Mouse (Mus musculus): ENCODE results near the gene Rprml. TPM values are rescaled to one million over a fixed set of nuclear protein-coding genes. Genes with fewer than 3 reads are reported as not detected.

The Rprml gene
- not detected for polyA plus RNA-seq (2017; shearing (Covaris generic))

DNA sequence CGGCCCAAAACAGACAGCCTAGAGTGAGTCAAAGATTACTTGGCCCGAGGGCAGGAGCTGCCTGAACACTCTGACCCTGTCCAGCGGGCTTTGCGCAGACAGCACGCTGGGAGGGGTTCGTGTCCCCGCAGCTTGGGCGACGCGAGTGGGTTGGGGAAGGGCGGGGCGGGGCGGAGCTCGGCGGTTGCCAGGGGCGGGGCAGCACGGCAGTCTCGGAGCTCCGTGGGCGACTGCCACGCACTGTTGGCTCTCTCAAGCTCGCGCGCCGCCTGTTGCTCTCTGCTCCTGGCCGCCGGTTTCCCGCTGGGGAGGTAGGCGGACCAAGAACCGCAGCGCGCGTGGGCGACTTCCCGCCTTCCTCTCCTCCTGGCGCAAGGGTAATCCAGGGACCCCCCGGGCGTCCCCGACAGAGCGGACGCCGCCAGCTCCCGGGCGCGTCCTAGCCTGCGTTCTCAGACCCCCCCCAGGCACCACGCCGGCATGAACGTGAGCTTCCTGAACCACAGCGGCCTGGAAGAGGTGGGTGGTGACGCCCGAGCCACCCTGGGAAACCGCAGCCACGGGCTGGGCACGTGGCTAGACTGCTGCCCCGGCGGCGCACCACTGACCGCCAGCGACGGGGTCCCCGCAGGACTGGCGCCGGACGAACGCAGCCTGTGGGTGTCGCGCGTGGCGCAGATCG lies at the start of gene Rprml:
Rprml (plus strand) TSS at position 270 of the 682 bp plus-strand sequence.

DNA sequence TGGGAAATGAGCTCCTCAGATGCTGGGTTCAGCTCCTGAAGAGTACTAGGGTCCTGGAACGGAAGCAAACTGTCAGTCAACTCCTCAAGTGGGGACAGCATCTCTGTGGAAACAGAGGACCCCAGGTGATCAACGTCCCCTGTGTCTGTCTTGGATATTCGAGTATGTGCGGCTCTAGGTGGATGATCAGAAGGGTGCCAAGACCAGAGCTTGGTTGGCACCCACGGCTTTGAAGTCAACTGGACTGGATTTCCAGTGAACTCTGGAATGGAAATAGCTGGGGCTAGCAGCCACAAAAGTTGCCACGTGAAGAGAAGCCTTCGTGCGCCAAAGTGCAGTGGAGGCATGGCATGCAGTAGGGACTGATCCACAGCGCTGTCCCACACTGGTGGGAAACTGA lies 28.3 kb upstream of the Rprml start, which contains the start of gene Gm884:
Gm884 (minus strand) TSS at position 101 of the 400 bp plus-strand sequence.

DNA sequence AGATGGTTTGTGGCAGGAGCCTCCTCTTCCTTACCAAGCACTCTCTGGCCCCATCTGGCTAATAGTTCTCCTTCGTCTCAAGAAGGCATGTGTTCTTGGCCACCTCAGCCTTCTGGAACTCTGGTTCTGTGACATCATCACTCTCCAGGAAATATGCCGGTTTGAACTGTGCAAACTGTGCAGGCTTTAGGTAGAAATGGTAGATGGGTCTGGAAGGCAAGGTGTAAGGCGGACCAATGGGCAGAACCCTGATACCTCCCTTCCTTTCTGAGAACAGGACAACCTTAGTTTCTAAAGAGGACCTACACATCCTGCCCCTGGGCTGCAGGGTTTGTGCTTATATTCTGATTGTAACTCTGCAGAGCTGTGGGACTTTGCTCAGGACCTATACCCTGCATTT lies 10.6 kb upstream of the Rprml start, which contains the start of gene Lyzl6:
Lyzl6 (minus strand) TSS at position 101 of the 400 bp plus-strand sequence.

DNA sequence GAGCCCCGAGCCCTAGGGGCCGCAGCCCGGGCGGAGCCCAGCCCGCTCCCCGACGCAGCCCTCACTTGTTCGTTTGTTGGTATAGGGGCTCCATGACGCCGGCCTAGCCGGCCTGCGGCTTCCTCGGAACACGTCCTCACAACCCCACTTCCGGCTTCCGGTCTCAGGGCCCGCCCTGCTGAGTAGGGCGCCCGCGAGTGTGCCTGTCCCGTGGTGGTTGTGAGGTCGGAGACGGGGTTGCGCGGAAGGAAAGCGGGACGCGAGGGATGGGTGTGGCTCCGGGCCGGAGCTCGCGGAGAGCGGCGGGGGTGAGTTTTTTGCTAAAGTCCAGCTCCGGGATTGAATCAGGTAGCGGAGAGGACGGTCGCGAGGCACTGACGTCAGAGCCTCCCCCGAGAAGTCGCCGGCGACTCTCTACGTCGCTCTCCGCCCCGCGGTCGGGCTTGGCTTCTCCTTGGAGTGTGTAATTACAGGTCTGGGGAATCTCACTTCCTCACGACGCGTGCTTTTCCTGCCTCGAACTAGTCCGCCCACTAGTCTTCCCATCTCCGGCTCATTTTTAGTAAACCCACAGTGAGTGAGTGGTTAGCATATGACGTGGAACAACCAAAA lies 48.3 kb downstream of the Rprml start, which contains the start of gene Gosr2:
Gosr2 (minus strand) TSS at position 334 of the 612 bp plus-strand sequence.

Other genes starting within 250 kb of the Rprml start
- 25.2 TPM for gene Plekhm1, start 236.9 kb upstream of the Rprml start, polyA plus RNA-seq (2017; shearing (Covaris generic))
- not detected for gene Lrrc37a, start 145.0 kb upstream of the Rprml start, polyA plus RNA-seq (2017; shearing (Covaris generic))
- gene Gm884, start 28.4 kb upstream of the Rprml start, polyA plus RNA-seq (2017; shearing (Covaris generic)): not detected
- not detected for gene Lyzl6, start 10.7 kb upstream of the Rprml start, polyA plus RNA-seq (2017; shearing (Covaris generic))
- gene Gosr2, start 48.3 kb downstream of the Rprml start, polyA plus RNA-seq (2017; shearing (Covaris generic)): 133 TPM
- gene Wnt9b, start 100.3 kb downstream of the Rprml start, polyA plus RNA-seq (2017; shearing (Covaris generic)): not detected
- 4.7 TPM for gene Wnt3, start 124.6 kb downstream of the Rprml start, polyA plus RNA-seq (2017; shearing (Covaris generic))